Mouse (Mus musculus) megakaryocyte progenitor cell, adult 5-6 weeks (primary cell): ENCODE results near the gene 1700067K01Rik. TPM values are rescaled to one million over a fixed set of nuclear protein-coding genes. Genes with fewer than 3 reads are reported as not detected.

Experiments
- ATAC-seq: replicated peaks from 2 replicates; pipeline ENCODE4 v1.8.0; 2016; ENCODE audit warnings: mild to moderate bottlenecking, moderate TSS enrichment, inconsistent platforms; ENCODE audit not compliant: poor library complexity
- total RNA-seq, 2 experiments: library from RNA; stranded (forward) in 1 of 2; stranded (reverse) in 1 of 2; fragments of 157-497, 149-512 nt in 1 of 2; fragments of 200-1000 nt in 1 of 2; gene quantifications; 2 replicates each; pipeline versions ENCODE4 v1.2.3 to v1.2.4; 2015 to 2017

1700067K01Rik gene
- total RNA-seq (2015) (0.67 TPM in 1 of 2 replicates, not detected in the other), total RNA-seq (2017) (0.37 and 2.0 TPM in 2 replicates)

DNA sequence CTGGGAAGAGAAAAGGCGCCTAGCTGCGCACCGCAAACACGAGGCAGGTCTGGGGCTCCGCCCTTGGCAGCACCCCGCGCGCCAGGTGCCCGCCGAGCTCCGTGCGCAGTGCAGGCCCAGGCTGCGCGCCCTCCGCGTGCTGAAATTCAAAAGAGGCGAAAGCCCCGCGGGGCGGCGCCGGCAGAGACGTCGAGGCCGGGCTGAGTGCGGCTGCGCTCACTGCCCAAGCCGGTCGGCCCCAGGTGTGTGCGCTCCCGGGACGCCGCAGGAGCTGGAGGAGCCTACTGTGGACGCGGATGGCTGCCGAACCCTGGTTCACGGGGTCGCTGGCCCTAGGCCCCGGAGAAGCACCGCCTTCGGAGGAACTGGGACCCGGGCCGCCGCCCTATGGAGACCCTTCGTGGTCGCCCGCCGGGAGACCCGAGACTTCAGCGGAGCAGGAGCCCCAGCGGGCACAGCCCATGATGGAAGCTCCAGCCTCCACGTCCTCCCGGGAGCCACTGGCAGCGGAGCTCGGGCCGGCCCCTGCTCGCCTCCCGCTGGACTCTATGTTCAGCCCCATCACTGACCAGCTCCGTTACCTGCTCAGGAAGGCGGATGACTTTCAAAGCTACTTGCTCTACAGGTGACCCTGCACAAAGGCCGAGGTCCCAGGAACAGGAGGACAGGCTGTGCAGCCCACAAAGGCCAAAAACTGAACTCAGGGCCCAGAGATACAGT, at the start of gene 1700067K01Rik:
Gene 1700067K01Rik, plus strand, starts transcription at position 222 of the 720 bp plus-strand sequence.
- no peak for ATAC-seq

DNA sequence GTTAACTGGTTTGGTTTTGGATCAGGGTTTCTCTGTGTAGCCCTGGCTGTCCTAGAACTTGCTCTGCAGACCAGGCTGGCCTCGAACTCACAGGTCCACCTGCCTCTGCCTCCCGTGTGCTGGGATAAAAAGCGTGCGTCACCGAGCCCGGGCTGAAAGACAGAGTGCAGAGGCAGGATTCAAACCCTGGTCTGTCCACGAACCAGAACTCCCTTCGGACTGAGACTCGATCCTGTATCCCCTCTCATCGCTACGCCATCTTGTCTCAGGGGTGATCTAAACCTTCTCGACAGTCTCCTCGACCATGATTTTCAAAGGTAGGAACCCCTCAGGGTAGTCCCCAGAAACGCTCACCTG, 46.6 kb upstream of the 1700067K01Rik start:
- ATAC-seq: 0 out of 2 replicates have a peak, but pooled peaks have one; percentile 0

DNA sequence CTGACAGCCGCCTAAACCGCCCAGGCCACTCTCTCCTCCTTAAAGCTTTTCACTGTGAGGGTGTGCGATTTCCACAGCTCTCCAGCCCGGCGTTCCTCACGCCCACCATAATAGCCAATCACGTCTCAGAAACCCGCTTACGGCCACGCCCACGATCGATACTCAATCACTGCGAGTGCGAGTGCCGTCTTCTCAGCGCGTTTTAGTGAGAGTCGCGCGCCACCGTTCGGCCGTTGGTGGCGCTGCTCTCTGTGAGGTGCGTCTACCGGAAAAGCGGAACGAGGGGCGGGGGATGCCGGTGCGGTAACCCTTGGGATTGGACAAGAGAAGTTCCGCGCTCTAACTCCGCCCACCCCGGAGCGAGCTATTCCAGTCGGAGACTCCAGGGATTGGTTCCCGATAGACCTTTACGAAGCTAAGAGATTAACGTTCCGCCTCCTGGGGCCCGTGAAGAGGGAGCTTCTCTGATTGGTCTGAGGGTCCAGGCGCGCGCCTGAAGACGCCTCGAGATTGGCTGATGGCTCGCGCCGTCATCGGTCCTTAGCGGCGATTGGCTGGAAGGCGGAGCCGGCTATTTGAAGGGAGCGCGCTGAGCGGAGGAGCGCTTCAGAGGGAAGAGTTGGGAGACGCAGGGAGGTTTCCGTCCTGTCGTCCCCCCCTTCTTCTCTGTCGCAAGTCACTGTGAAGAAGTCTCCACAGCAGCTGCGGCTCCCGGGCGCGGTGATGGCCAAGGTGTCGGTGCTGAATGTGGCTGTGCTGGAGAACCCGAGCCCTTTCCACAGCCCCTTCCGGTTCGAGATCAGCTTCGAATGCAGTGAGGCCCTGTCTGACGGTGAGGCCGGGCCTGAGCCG, 46.0 kb upstream of the 1700067K01Rik start, which contains the start of the genes Gm10644 and Asf1b:
Gene Gm10644, minus strand, starts transcription at position 100 of the 852 bp plus-strand sequence.
Gene Asf1b, plus strand, starts transcription at position 402 of the 852 bp plus-strand sequence.
- ATAC-seq: peak; percentile 88

DNA sequence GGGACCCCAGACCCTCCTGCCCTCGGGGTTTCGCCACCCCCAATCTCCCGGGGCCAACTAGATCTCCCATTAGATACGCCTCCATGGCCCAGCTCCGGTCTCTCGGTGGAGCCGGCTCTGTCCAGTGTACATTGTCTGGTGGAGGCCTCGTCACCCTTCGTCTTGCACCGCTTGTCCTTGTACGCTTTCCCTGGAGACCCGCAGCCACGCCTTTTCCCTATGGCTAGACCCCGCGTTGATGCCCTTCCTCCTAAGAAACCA, 45.4 kb upstream of the 1700067K01Rik start:
- ATAC-seq: no peak

DNA sequence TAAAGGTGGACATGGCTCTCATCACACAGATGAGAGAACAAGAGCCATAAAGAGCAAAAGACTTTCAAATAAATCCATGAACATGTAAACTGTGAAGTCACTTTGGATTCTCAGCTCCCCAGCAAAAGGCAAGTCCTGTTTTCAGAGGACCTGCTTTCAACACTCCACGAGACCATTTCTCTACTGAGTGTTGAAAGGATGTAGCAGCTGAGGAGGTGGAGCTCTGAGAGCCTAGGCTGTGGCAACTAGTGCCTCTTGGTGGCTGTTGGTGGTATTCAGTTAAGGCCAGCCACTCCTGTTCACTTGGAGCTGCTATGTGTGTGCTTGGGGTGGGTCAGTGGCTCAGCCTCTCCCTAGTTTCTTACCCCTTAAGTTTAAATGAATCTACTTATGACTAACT, 44.5 kb upstream of the 1700067K01Rik start:
- peak; percentile 60 for ATAC-seq

DNA sequence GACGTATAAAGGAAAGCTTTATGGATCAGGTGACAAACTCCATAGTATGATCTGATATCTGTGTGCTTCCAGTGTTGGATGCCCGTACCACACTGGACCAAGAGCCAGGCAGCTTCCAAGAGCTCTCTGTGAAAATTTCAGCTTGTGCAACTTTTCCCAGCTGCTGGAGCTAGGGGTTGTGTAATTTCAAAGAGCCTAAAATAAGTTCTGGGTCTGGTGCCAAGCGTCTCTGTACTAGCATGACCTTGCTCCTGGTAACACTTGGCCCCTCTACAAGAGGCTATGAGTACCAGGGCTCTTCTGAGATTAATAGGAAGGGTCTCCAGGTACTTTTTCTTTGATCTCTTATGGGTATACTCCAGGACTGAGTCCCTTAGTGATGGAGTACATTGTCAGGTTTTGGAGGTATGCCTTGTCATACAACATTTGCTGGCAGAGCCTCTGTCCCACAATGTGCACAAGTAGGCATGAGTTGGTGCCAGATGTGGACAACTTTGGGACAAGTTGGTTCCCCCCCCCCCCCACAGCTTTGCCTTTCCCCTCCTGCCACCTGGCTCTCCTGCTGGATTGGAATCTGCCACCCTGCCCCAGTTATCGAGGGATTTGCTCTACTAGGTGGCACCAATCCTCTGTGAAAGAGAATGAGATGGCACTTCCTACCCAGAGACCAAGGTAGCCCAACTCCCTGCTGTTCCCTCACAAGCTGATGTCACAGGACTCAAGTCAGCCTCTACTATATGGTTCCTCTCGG, 37.1 kb upstream of the 1700067K01Rik start:
- ATAC-seq: no peak

DNA sequence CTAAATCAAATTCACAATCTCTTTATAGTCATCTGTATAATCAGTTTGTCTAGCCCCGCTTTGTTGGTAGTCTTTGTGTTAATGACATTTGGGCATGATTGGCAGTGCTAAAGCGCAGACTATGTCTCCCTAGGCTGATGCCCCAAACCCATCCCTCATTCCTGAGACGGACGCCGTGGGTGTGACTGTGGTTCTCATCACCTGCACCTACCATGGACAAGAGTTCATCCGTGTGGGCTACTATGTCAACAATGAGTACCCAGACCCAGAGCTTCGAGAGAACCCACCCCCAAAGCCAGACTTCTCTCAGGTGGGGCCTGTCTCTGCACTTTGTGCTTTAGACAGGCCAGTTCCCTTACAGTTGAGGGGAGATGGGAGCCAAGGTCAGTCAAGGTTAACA, 33.6 kb upstream of the 1700067K01Rik start:
- ATAC-seq: no peak

DNA sequence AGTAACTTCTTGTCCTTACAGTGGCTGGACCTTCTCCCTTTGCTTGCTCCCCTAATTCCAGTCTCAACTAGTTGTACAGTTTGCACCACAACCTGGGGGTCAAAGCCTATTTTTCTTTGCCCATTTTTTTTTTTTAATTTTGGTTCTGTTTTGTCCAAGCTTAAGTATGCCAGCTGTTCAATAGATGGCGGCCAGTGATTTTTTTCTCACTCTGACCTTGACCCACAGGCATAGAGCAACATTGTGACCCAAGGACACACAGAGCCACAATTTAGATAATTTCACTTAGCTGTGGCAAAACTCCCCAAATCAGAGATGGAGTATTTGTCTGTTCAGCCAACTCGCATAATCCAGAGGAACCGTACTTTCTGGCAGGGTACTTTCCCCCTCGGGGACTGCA, 30.2 kb upstream of the 1700067K01Rik start:
- no peak for ATAC-seq

DNA sequence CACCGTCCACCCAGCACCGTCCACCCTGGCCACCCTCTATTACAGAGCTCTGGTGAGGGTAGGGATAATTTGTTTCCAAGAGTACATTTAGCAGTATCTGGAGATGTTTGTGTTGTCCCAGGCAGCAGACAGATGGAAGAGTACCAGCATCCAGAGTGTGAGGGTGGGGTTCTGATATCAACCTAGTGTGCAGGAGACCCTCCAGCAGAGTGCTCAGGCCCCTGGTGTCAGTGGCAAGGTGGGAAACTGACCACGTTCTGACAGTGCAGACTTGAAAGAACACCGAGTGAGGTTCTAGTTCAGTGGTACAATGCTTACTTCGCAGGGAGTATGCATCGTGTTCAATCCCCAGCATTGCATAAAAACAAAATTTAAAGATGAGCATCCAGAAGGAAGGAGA, 29.6 kb upstream of the 1700067K01Rik start:
- no peak for ATAC-seq

DNA sequence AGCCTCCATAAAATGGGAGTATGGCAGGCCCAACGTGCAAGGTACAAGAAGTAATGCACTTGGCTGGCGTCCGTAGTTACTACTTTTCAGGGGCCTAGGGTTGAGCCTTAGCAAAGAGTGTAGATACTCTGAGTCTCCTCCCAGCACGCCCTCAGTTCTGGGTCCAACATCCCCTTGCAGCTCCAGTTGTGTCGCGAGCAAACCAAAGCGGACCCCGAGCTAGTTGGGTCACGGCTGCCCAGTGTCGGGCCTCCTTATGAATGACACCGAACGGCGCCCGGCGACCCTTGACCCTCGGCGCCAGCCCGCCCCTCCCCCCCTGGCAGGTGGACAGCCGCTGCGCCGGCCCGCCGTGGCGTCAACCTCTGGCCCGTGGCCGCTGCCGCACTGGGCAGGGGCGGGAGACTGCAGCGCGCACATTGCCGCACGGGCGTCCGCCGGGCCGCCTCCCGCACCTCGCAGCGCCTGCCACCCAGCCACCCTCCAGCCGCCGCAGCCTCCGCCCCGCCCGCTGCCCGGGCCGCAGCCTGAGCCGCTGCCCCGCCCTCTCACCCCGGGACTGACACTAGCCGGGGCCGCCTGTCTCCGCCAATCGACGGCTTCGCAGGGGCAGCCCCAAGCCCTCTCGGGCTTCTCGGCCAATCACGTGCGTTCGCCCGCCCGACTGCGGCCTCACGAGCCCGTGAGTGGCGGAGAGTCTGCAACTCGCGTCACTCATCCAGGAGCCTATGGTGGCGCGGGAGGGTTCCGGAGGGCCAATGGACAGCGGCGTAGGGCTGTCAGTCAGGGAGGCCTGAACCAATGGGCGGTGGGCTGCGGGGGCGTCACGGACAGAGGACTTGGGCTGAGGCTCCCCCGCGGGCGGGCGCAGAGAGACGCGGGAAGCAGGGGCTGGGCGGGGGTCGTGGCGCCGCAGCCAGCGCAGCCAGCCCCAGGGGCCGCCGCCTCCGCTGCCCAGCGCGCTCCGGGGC, 28.9 kb upstream of the 1700067K01Rik start, which contains the start of gene Prkaca:
Gene Prkaca, plus strand, starts transcription at position 844 of the 971 bp plus-strand sequence.
- peak; percentile 97 for ATAC-seq

DNA sequence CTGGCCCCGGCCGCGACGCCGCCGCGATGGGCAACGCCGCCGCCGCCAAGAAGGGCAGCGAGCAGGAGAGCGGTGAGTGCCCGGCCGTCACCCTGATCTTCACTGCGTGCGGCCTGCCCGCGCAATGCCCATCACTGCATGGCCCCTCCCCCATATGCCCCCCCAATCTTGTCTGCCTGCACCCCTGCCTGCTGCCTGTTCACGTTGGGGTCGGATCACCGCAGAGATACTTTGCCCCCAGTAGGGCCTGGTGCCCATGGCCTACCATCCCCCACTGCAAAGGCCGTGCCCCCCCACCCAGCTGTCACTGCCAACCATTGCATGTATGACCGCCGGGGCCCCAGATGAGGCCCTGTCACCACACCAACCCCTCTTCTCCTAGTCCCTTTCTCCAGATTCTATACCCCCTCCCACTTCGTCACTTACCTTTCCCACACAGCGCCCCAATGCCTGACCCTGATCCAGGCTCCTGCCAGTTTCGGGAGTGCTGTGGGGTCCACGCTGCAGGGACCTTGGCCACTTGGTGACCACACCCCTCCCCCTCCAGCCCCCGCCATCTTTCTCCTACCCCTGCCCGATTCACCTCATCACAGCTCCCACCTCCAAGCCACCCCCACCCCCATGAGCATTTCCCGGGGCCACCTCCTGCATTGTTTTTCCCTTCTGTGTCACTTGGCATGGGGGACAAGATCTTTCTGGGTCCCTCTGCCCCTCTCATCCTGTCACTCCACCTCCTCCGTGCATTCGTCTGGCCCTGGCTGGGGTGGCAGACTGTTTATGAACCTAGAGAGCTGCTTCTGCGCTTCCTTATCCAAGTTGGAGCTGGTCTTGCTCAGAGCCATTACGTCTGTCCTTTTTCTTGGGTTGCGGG, 27.9 kb upstream of the 1700067K01Rik start:
- no peak for ATAC-seq

DNA sequence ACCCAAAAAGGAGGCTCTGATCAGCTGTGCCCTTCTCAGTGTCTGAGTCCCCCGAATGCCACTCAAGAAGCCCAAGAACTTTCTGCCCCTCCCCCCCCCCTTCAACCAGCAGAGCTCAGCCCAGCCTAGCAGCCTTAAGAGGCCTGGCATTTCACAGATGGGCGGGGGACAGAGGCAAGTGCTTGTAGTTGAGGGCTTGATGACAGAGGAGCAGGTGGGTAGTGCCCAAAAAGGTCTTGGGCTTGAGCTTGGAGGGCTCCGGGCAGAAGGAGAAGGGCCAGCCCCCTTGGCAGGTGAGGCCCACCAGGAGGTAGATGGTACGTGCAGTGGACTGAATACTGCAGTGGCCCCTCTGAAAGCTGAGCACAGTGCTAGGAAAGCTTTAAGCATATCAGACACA, 26.8 kb upstream of the 1700067K01Rik start:
- ATAC-seq: no peak

DNA sequence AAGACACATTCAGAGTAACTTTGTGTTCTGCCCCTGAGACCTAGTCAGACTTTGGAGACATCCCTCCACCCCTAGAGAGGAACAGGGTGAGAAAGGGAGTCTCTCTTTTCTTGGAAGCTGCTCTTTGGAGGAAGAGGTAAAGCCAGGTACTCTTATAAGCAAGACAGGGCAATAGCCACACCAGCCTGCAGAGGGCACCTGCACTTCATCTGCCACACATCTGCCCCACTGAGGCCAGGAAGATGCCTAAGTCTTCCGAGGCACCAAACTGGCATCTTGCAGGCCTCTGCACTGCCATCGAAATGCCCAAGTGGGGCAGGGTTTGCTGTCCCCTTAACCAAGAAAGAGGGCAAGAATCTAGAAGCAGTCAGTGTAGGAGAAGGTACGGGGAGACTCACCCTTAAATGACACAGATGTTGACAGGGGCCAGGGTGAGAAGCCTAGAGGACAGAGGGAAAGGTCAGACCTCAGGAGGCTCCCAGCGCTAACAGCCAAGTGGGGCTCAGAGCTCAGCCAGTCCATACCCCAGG, 25.1 kb upstream of the 1700067K01Rik start:
- no peak for ATAC-seq

DNA sequence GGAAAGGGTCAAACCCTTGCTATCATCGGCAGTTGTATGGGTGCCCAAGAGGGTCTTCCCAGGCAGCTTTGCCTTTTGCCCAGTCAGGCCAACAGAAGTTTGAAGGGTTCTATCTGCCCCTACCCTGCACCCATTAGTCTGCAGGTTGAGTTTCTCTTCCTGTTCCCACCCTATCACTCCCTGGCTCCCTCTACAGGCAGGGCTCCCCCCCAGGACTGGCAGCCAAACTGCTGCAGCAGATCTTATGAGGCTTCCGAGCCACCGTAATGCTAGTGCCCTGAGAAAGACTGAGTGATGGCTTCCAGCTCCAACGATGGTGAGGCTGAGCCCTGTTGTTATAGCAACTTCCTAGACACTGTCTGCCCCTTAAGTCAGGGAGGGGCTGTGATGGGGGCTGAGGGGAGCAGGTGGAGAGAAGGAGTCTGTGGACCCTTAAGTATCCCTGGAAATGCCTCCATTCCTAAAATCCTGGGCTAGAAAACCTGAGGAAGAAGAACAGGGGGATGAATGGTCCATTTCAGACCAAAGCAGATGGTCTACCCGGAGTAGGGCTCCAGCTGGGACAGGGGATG, 24.4 kb upstream of the 1700067K01Rik start:
- ATAC-seq: no peak

DNA sequence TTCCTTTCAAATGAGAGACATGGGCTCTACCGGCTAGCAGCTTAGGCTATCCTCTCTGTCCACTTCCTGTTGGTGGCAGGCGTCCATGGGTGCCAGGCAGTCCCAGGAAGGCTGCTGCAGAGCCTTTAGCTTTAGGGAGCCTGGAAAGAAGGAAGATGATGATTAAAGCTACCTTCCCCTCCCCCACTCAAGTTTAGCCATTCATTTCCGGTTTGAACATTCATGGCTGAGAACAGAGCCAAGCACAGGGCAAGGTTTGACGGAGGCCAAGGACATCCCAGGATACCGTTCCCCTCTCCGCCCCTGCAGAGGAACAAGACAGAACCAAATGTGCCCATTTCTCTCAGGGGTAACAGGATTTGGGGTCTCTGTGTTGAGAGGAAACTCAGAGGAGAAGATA, 23.7 kb upstream of the 1700067K01Rik start:
- no peak for ATAC-seq

DNA sequence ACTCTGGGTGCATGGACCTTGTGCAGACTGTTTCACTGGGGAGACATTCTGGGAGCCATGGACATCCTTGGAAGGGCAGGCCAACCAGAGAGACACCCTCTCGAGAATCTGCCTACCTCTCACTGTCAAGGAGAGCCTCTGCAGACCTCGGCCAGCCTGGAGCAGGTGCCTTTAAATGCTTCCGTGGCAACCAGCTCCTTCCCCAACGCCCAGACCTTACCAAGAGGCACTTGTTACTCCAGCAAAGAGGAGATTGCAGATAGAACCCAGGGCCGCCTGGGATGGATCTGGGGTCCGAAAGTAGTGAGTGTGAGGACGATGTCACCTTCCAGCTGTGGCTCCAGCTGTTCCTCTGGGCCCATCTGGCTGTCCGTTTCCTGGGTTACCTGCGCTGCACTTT, 23.1 kb upstream of the 1700067K01Rik start:
- no peak for ATAC-seq

DNA sequence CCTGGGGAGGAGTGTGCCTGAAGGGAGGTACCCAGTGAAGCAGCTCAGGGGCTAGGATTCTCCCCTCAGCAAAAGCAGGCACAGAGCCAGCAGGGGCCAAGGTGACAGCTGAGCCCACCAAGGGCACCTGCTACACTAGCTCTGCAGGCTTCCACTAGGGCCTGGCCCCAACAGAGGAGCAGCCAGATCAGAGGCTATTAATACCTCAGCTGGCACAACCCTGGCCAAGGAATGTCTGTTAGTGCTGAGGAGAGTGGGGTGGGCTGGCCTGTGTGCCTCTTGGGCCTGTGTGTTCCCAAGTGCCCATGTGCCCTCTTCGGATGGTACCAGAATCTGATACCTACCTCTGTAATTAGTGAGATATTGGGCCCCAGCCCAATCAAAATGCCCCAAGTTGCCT, 21.1 kb upstream of the 1700067K01Rik start:
- ATAC-seq: no peak

DNA sequence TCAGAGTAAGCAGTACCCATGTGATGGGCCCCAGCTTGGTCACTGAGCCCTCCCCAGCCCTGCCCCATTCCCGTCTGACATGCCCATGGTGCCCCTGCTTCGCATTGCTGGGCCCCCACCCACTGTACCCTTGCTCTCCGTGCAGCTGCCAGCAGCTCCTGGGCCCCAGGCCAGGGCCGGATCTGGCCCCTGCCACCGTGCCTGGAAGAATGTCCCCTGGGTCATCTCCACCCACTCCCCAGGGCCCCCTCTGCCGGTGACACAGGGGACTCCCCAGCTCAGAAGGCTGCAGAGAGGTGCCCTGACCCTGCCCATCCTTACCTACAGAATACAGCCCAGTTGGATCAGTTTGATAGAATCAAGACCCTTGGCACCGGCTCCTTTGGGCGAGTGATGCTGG, 20.5 kb upstream of the 1700067K01Rik start:
- ATAC-seq: no peak

DNA sequence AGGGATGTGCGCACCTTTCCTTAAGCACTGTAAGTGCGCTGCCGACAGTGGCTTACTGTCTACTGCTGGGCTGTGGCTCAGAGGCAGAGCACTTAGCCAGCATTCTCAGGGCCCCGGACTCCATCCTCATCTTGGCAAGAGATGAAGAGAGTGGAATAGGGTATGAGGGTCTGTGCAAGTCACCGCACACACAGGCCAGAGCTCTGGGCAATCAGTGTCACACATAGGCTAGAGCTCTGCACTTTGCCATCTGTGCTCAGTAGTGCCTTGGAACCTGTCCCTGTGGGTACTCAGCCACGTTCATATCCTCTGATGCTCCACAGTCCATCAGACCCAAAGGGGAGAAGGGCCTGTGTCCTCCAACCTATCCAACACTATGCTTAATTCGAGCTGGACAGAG, 19.8 kb upstream of the 1700067K01Rik start:
- no peak for ATAC-seq
